Mouse (Mus musculus): ENCODE data around the gene Rap1a. TPM values are rescaled to one million over a fixed set of nuclear protein-coding genes. Genes with fewer than 3 reads are reported as not detected.

Gene Rap1a
- polyA plus RNA-seq, 1 experiment: 25.2 TPM

DNA sequence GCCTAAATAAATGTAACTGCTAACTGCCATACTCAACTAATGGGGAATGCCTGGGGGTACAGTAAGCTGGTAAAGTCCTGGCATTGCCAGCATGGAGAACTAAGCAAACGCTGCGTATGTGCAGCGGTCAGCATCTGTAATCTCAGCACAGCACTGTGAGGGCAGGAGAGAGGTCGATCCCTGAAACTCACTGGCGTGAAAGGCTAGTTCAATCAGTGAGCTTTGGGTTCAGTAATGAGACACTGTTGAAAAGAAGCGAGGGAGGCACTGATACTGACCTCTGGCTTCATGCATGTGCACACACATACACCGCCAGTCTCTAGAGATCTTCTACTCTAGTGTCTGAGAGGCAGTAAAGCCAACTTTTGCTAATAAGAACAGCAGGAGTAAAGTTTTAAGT lies 18.7 kb downstream of the Rap1a start:
- H3K27me3 ChIP-seq (ENCODE audit: control insufficient read depth, insufficient read depth, insufficient read length): no peaks in the 10 kb centered on the region
- no peak overlapping the region for H3ac ChIP-seq (ENCODE audit: control insufficient read depth, insufficient read length)
- peaks cover 98% of the 10 kb centered on the region for H3K79me2 ChIP-seq (ENCODE audit: control insufficient read depth, insufficient read depth)
- H3K36me3 ChIP-seq (ENCODE audit: control insufficient read depth, insufficient read depth): peaks cover 5% of the 10 kb centered on the region
- no peak for TF ChIP-seq POLR2AphosphoS2 (IDR thresholded peaks at IDR 0.05; ENCODE audit: insufficient read length, low read depth)
- no peak overlapping the region for H3K4me3 ChIP-seq
- H3K4me2 ChIP-seq (ENCODE audit: low read depth): no peak overlapping the region

DNA sequence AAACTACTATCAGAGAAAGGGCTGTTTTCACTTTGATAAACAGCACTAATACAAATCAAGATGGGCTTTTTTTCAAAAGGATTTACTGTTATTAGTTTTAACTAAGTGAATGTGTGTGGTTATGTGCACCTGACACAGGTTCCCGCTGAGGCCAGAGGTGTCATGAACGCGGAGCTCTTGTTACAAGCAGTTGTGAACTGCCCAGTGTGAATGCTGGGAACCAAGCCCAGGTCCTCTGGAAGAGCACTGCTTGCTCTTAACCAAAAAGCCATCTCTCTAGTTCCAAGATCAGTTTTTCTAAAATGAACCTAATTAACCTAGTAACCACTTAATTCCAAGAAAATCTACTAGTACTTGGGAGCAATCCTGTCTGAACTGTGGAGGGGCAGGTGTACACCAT lies 23.1 kb downstream of the Rap1a start:
- H3K27me3 ChIP-seq (ENCODE audit: control insufficient read depth, insufficient read depth, insufficient read length): no peaks in the 10 kb centered on the region
- no peaks in the 10 kb centered on the region for H3K36me3 ChIP-seq (ENCODE audit: control insufficient read depth, insufficient read depth)
- no peak overlapping the region for H3K4me3 ChIP-seq
- no peak overlapping the region for H3ac ChIP-seq (ENCODE audit: control insufficient read depth, insufficient read length)
- H3K4me2 ChIP-seq (ENCODE audit: low read depth): no peak overlapping the region
- peaks cover 98% of the 10 kb centered on the region for H3K79me2 ChIP-seq (ENCODE audit: control insufficient read depth, insufficient read depth)
- TF ChIP-seq MAX (IDR thresholded peaks at IDR 0.05; ENCODE audit: low read depth): no peak
- no peak for TF ChIP-seq E2F4 (IDR thresholded peaks at IDR 0.05; ENCODE audit: insufficient read depth)
- TF ChIP-seq MYOG (IDR thresholded peaks at IDR 0.05; ENCODE audit: control insufficient read depth in 1 of 3, insufficient read depth in 1 of 3, insufficient read length in 2 of 3, low read depth in 2 of 3): no peak
- TF ChIP-seq CEBPB (IDR thresholded peaks at IDR 0.05; ENCODE audit: insufficient read depth, poor library complexity, severe bottlenecking): no peak
- no peak for TF ChIP-seq MYOD1 (IDR thresholded peaks at IDR 0.05; ENCODE audit: control insufficient read depth in 1 of 3, insufficient read length in 2 of 3, low read depth in 2 of 3)
- TF ChIP-seq REST (IDR thresholded peaks at IDR 0.05; ENCODE audit: insufficient read depth, insufficient read length): no peak
- no peak for TF ChIP-seq USF1 (IDR thresholded peaks at IDR 0.05; ENCODE audit: low read depth)
- no peak for TF ChIP-seq TCF3 (IDR thresholded peaks at IDR 0.05; ENCODE audit: insufficient read length, low read depth)
- no peak for TF ChIP-seq TCF12 (IDR thresholded peaks at IDR 0.05; ENCODE audit: insufficient read depth, poor library complexity, severe bottlenecking)
- TF ChIP-seq POLR2AphosphoS2 (IDR thresholded peaks at IDR 0.05; ENCODE audit: insufficient read length, low read depth): no peak
- no peak for TF ChIP-seq POLR2A (IDR thresholded peaks at IDR 0.05; ENCODE audit: insufficient read length, low read depth)
- TF ChIP-seq SRF (IDR thresholded peaks at IDR 0.05; ENCODE audit: control insufficient read depth, insufficient read length, low read depth): no peak

DNA sequence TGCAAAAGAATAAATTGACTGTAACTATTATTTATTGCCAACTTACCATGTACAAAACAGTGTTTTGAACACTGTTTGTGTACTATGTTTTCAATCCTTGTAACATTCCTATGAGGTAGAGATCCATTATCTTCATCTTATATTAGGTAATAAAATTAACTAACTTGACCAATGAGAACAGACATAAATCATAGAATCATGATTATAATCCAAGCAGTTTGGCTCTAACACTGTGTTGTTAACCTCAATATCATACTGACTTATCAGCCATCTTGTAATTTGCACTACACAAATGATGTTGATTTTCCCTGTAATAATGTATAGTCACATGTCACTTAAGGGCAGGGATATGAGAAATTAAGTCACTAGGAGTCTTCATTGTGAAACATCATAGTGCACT lies 26.6 kb downstream of the Rap1a start:
- no peak overlapping the region for H3ac ChIP-seq (ENCODE audit: control insufficient read depth, insufficient read length)
- H3K4me3 ChIP-seq: no peak overlapping the region
- peaks cover 95% of the 10 kb centered on the region for H3K79me2 ChIP-seq (ENCODE audit: control insufficient read depth, insufficient read depth)
- H3K36me3 ChIP-seq (ENCODE audit: control insufficient read depth, insufficient read depth): no peaks in the 10 kb centered on the region
- H3K4me2 ChIP-seq (ENCODE audit: low read depth): no peak overlapping the region
- TF ChIP-seq MYOD1 (IDR thresholded peaks at IDR 0.05; ENCODE audit: control insufficient read depth in 1 of 3, insufficient read length in 2 of 3, low read depth in 2 of 3) (no peak), REST (IDR thresholded peaks at IDR 0.05; ENCODE audit: insufficient read depth, insufficient read length) (no peak), SRF (IDR thresholded peaks at IDR 0.05; ENCODE audit: control insufficient read depth, insufficient read length, low read depth) (no peak)
- no peaks in the 10 kb centered on the region for H3K27me3 ChIP-seq (ENCODE audit: control insufficient read depth, insufficient read depth, insufficient read length)

DNA sequence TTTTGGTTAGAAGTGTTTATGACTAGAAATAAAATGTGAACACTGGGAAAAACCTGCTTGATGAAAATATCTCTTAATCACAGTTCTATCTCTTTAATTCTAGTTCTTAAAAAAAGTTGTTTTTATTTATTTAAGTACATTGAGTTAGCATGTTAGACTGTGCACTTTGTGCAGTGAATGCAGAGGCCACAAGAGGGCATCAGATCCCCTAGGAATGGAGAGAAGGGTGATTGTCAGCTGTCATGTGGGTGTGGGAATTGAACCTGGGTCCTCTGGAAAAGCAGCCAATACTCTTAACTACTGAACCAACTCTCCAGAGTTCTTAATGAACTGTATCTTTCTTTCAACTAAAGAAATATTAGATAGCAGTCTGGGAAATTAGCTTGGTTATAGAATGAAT lies 29.6 kb downstream of the Rap1a start:
- Histone ChIP-seq H3K79me2 (ENCODE audit: control insufficient read depth, insufficient read depth) (peaks cover 96% of the 10 kb centered on the region), H3K27me3 (ENCODE audit: control insufficient read depth, insufficient read depth, insufficient read length) (no peaks in the 10 kb centered on the region)

DNA sequence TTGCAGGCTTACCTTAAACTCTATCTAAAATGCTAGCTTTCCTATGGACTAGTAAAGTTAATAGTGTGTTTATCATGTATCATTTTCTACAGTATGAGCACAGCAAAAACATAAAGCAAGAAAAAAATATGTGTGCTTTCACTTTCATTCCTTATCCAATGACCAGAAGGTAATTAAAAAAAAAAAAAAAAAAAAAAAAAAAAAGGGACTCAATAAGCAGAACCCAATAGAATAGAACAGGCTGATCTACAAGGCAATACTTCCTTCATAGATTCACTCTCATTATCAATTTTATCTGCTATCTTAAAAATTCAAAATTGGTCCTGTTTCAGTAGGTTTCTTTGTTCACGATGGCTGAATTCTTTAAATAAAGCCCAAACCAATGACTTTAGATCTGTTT lies 30.3 kb downstream of the Rap1a start:
- H3K27me3 ChIP-seq (ENCODE audit: control insufficient read depth, insufficient read depth, insufficient read length): no peaks in the 10 kb centered on the region
- no peak overlapping the region for H3K4me2 ChIP-seq (ENCODE audit: low read depth)
- no peak for TF ChIP-seq REST (IDR thresholded peaks at IDR 0.05; ENCODE audit: insufficient read depth, insufficient read length)
- no peak for TF ChIP-seq MAX (IDR thresholded peaks at IDR 0.05; ENCODE audit: low read depth)
- TF ChIP-seq USF1 (IDR thresholded peaks at IDR 0.05; ENCODE audit: low read depth): no peak
- TF ChIP-seq MYOG (IDR thresholded peaks at IDR 0.05; ENCODE audit: control insufficient read depth in 1 of 3, insufficient read depth in 1 of 3, insufficient read length in 2 of 3, low read depth in 2 of 3): no peak
- no peak for TF ChIP-seq MYOD1 (IDR thresholded peaks at IDR 0.05; ENCODE audit: control insufficient read depth in 1 of 3, insufficient read length in 2 of 3, low read depth in 2 of 3)
- no peak for TF ChIP-seq CEBPB (IDR thresholded peaks at IDR 0.05; ENCODE audit: insufficient read depth, poor library complexity, severe bottlenecking)
- TF ChIP-seq TCF3 (IDR thresholded peaks at IDR 0.05; ENCODE audit: insufficient read length, low read depth): no peak
- no peak for TF ChIP-seq TCF12 (IDR thresholded peaks at IDR 0.05; ENCODE audit: insufficient read depth, poor library complexity, severe bottlenecking)
- no peak for TF ChIP-seq POLR2AphosphoS2 (IDR thresholded peaks at IDR 0.05; ENCODE audit: insufficient read length, low read depth)
- TF ChIP-seq SRF (IDR thresholded peaks at IDR 0.05; ENCODE audit: control insufficient read depth, insufficient read length, low read depth): no peak
- no peak for TF ChIP-seq E2F4 (IDR thresholded peaks at IDR 0.05; ENCODE audit: insufficient read depth)
- TF ChIP-seq POLR2A (IDR thresholded peaks at IDR 0.05; ENCODE audit: insufficient read length, low read depth): no peak

More for the DNA sequence above, 29.6 kb downstream of the Rap1a start:
- no peak overlapping the region for H3K4me2 ChIP-seq (ENCODE audit: low read depth)
- no peaks in the 10 kb centered on the region for H3K36me3 ChIP-seq (ENCODE audit: control insufficient read depth, insufficient read depth)
- H3ac ChIP-seq (ENCODE audit: control insufficient read depth, insufficient read length): no peak overlapping the region
- TF ChIP-seq TCF12 (IDR thresholded peaks at IDR 0.05; ENCODE audit: insufficient read depth, poor library complexity, severe bottlenecking): no peak
- no peak for TF ChIP-seq E2F4 (IDR thresholded peaks at IDR 0.05; ENCODE audit: insufficient read depth)
- TF ChIP-seq SRF (IDR thresholded peaks at IDR 0.05; ENCODE audit: control insufficient read depth, insufficient read length, low read depth): no peak
- TF ChIP-seq TCF3 (IDR thresholded peaks at IDR 0.05; ENCODE audit: insufficient read length, low read depth): no peak
- TF ChIP-seq MAX (IDR thresholded peaks at IDR 0.05; ENCODE audit: low read depth): no peak
- TF ChIP-seq MYOG (IDR thresholded peaks at IDR 0.05; ENCODE audit: control insufficient read depth in 1 of 3, insufficient read depth in 1 of 3, insufficient read length in 2 of 3, low read depth in 2 of 3): no peak
- no peak for TF ChIP-seq POLR2AphosphoS2 (IDR thresholded peaks at IDR 0.05; ENCODE audit: insufficient read length, low read depth)
- TF ChIP-seq POLR2A (IDR thresholded peaks at IDR 0.05; ENCODE audit: insufficient read length, low read depth): no peak
- no peak for TF ChIP-seq MYOD1 (IDR thresholded peaks at IDR 0.05; ENCODE audit: control insufficient read depth in 1 of 3, insufficient read length in 2 of 3, low read depth in 2 of 3)
- no peak overlapping the region for H3K4me3 ChIP-seq

More for the DNA sequence above, 30.3 kb downstream of the Rap1a start:
- H3K79me2 ChIP-seq (ENCODE audit: control insufficient read depth, insufficient read depth): peaks cover 94% of the 10 kb centered on the region
- no peaks in the 10 kb centered on the region for H3K36me3 ChIP-seq (ENCODE audit: control insufficient read depth, insufficient read depth)
- H3ac ChIP-seq (ENCODE audit: control insufficient read depth, insufficient read length): no peak overlapping the region
- no peak overlapping the region for H3K4me3 ChIP-seq
